Mouse (Mus musculus): Measurements from ENCODE around the gene Dmpk. TPM values are rescaled to one million over a fixed set of nuclear protein-coding genes. Genes with fewer than 3 reads are reported as not detected.
"Not testable (repeated sequence)": the region's sequence is repeated elsewhere in the genome, so short reads cannot be mapped to it uniquely, and the experiment has no call there.

Gene Dmpk
- polyA plus RNA-seq, 1 experiment from 2014 or later, result 9.1 TPM

DNA sequence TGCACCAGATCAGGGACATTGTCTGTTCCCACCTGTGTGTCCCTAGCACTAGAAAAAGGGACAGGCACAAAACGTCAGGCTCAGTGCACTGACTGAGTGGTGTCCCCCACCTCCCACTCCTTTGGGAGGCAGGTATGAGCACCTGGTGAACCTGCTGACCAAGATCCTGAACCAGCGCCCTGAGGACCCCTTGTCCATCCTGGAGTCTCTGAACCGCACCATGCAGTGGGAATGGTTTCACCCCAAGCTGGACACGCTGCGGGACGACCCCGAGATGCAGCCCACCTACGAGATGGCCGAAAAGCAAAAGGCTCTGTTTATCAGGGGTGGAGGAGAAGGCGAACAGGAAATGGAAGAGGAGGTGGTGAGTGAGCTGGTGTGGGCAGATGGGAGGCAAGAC, 26.2 kb upstream of the Dmpk start:
- WGBS, result 91% methylated on average over 10 of the region's 10 CpGs
- DNase-seq (ENCODE audit: extremely low spot score, low spot score), result no peak
- H3K36me3 ChIP-seq (replicated peaks), result peaks cover 36% of the 10 kb centered on the region
- H3K4me3 ChIP-seq, result no peak overlapping the region
- H3K4me1 ChIP-seq, result peaks cover 14% of the 10 kb centered on the region
- no peak overlapping the region for H3K27ac ChIP-seq
- no peaks in the 10 kb centered on the region for H3K27me3 ChIP-seq (ENCODE audit: poor library complexity, severe bottlenecking)
- no peaks in the 10 kb centered on the region; the same call in 1 of the 2 replicates for H3K9me3 ChIP-seq

DNA sequence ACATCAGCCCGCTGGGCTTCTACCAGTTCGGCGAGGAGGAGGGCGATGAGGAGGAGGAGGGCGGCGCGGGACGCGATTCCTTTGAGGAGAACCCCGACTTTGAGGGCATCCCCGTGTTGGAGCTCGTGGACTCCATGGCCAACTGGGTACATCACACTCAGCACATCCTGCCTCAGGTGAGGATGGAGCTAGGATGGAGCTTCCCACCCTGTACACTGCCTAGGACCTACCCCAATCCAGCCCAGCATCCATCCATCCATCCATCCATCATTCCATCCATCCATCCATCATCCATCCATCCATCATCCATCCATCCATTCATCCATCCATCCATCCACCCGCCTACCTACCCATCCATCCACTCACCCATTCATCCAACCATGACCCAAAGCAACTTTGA, 17.8 kb upstream of the Dmpk start:
- Histone ChIP-seq H3K4me1 (no peaks in the 10 kb centered on the region), H3K27me3 (ENCODE audit: poor library complexity, severe bottlenecking) (peaks cover 42% of the 10 kb centered on the region), H3K9me3 (peaks cover 3% of the 10 kb centered on the region; the same call in 1 of the 2 replicates), H3K36me3 (replicated peaks) (no peaks in the 10 kb centered on the region), H3K4me3 (peak overlapping the region; percentile 21; the same call in 1 of the 2 replicates), H3K27ac (no peak overlapping the region)
- 50% methylated on average over 13 of the region's 13 CpGs for WGBS
- DNase-seq (ENCODE audit: extremely low spot score, low spot score), result no peak

DNA sequence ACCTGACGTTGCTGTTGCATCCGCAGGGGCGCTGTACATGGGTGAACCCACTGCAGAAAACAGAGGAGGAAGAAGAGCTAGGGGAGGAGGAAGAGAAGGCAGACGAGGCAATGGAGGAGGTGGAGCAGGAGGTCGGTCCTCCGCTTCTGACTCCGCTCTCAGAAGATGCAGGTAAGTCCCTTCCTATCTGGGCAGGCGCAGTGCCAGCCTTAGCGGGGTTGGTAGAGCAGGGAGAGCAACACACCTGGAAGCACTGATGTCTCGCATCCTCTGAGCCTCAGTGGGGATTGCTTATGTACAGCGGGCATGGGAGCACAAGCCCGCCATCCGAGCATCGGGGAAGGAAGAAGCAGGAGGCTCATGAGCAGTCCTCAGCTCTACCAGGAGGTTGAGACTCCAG, 16.6 kb upstream of the Dmpk start:
- no peaks in the 10 kb centered on the region for H3K4me1 ChIP-seq
- no peaks in the 10 kb centered on the region for H3K36me3 ChIP-seq (replicated peaks)
- DNase-seq (ENCODE audit: extremely low spot score, low spot score), result no peak
- no peak overlapping the region for H3K4me3 ChIP-seq
- H3K9me3 ChIP-seq, result peaks cover 3% of the 10 kb centered on the region; the same call in 1 of the 2 replicates
- H3K27ac ChIP-seq, result no peak overlapping the region
- peaks cover 42% of the 10 kb centered on the region for H3K27me3 ChIP-seq (ENCODE audit: poor library complexity, severe bottlenecking)
- WGBS, result 45% methylated on average over 14 of the region's 14 CpGs

- Histone ChIP-seq H3K9me3 (peaks cover 3% of the 10 kb centered on the region; the same call in 1 of the 2 replicates), H3K4me3 (no peak overlapping the region), H3K4me1 (no peaks in the 10 kb centered on the region), H3K36me3 (replicated peaks) (no peaks in the 10 kb centered on the region), H3K27me3 (ENCODE audit: poor library complexity, severe bottlenecking) (peaks cover 42% of the 10 kb centered on the region), H3K27ac (no peak overlapping the region)
- DNase-seq (ENCODE audit: extremely low spot score, low spot score), result no peak
- 73% methylated on average over 14 of the region's 14 CpGs for WGBS
These were observed 15.7 kb upstream of the Dmpk start for GRCm38 (mm10) chr7:19067935-19068334.

DNA sequence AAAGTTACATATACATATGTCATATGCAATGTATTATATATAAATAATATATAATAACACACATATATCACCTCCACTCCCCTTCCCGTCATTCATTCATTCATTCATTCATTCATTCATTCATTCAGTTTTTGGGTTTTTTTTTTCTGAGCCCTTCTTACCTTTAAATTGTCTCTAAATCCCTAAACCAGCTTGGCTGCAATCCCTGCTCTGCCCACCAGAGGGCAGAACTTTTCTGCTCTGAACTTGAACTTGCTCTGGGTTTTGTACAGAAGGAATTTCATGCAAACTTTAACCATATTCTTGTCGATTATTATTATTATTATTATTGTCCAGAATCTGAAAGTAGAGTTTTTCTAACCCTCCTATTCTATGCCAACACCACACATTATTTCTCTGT, 14.9 kb upstream of the Dmpk start:
- Histone ChIP-seq H3K4me3 (no peak overlapping the region), H3K27ac (no peak overlapping the region), H3K27me3 (ENCODE audit: poor library complexity, severe bottlenecking) (peaks cover 42% of the 10 kb centered on the region), H3K4me1 (no peaks in the 10 kb centered on the region), H3K9me3 (peaks cover 3% of the 10 kb centered on the region; the same call in 1 of the 2 replicates), H3K36me3 (replicated peaks) (no peaks in the 10 kb centered on the region)
- peak; percentile 69 for DNase-seq (ENCODE audit: extremely low spot score, low spot score)
- 12% methylated on average over 2 of the region's 2 CpGs for WGBS

DNA sequence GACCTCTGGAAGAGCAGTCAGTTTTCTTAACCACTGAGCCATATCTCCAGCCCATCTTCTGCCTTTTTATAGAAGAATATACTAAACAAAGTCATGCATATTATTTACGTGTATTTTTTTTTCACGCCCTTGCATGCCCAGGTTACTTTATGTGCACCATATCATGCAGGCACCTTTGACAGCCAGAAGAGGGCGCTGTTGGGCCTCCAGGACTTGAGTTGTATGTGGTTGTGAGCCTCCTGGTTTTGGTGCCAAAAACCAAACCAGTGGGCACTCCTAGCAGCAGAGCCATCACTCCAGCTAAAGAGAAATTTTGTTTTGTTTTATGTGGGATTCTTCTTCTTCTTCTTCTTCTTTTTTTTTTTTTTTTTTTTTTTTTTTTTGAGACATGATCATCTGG, 14.1 kb upstream of the Dmpk start:
- H3K9me3 ChIP-seq, result peaks cover 3% of the 10 kb centered on the region; the same call in 1 of the 2 replicates
- no peaks in the 10 kb centered on the region for H3K4me1 ChIP-seq
- no peak overlapping the region for H3K4me3 ChIP-seq
- 44% methylated on average over 3 of the region's 3 CpGs for WGBS
- H3K27me3 ChIP-seq (ENCODE audit: poor library complexity, severe bottlenecking), result peaks cover 36% of the 10 kb centered on the region
- no peaks in the 10 kb centered on the region for H3K36me3 ChIP-seq (replicated peaks)
- no peak overlapping the region for H3K27ac ChIP-seq
- no peak for DNase-seq (ENCODE audit: extremely low spot score, low spot score)

DNA sequence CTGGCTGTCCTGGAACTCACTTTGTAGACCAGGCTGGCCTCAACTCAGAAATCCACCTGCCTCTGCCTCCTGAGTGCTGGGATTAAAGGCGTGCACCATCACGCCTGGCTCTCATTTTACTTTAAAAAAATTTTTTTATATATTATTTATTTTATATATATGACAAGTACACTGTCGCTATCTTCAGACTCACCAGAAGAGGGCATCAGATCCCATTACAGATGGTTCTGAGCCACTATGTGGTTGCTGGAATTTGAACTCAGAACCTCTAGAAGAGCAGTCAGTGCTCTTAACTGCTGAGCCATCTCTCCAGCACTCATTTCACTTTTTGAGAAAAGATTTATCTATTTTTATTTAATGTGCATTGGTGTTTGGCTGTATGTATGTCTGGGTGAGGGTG, 12.6 kb upstream of the Dmpk start:
- not testable (repeated sequence) for DNase-seq (ENCODE audit: extremely low spot score, low spot score); H3K27ac ChIP-seq; H3K4me1 ChIP-seq; H3K9me3 ChIP-seq; H3K4me3 ChIP-seq; H3K36me3 ChIP-seq (replicated peaks)
- H3K27me3 ChIP-seq (ENCODE audit: poor library complexity, severe bottlenecking), result peaks cover 21% of the 10 kb centered on the region
- 62% methylated on average over 3 of the region's 3 CpGs for WGBS

GRCm38 (mm10) chr7:19073504-19073903, 10.1 kb upstream of the Dmpk start:
- no peak overlapping the region for H3K27ac ChIP-seq

GRCm38 (mm10) chr7:19074494-19074893, 9.2 kb upstream of the Dmpk start:
- H3K9me3 ChIP-seq, result no peaks in the 10 kb centered on the region
- H3K4me3 ChIP-seq, result no peak overlapping the region
- WGBS, result 93% methylated on average over 6 of the region's 6 CpGs
- H3K27me3 ChIP-seq (ENCODE audit: poor library complexity, severe bottlenecking), result no peaks in the 10 kb centered on the region
- H3K36me3 ChIP-seq (replicated peaks), result peaks cover 21% of the 10 kb centered on the region
- peaks cover 22% of the 10 kb centered on the region for H3K4me1 ChIP-seq
- H3K27ac ChIP-seq, result no peak overlapping the region
- DNase-seq (ENCODE audit: extremely low spot score, low spot score), result no peak

More at GRCm38 (mm10) chr7:19073504-19073903, 10.1 kb upstream of the Dmpk start:
- Histone ChIP-seq H3K4me3 (no peak overlapping the region), H3K27me3 (ENCODE audit: poor library complexity, severe bottlenecking) (no peaks in the 10 kb centered on the region), H3K36me3 (replicated peaks) (peaks cover 11% of the 10 kb centered on the region), H3K4me1 (peaks cover 22% of the 10 kb centered on the region), H3K9me3 (no peaks in the 10 kb centered on the region)
- WGBS, result 80% methylated on average over 9 of the region's 9 CpGs
- DNase-seq (ENCODE audit: extremely low spot score, low spot score), result no peak

GRCm38 (mm10) chr7:19075231-19075630, 8.4 kb upstream of the Dmpk start:
- Histone ChIP-seq H3K9me3 (no peaks in the 10 kb centered on the region), H3K27ac (peak overlapping the region; percentile 94), H3K27me3 (ENCODE audit: poor library complexity, severe bottlenecking) (no peaks in the 10 kb centered on the region), H3K4me3 (peak overlapping the region; percentile 99), H3K4me1 (peaks cover 22% of the 10 kb centered on the region), H3K36me3 (replicated peaks) (peaks cover 28% of the 10 kb centered on the region)
- no peak for DNase-seq (ENCODE audit: extremely low spot score, low spot score)
- WGBS, result 65% methylated on average over 5 of the region's 5 CpGs

- DNase-seq (ENCODE audit: extremely low spot score, low spot score), result peak; percentile 99
- Histone ChIP-seq H3K4me1 (peaks cover 22% of the 10 kb centered on the region), H3K27me3 (ENCODE audit: poor library complexity, severe bottlenecking) (no peaks in the 10 kb centered on the region), H3K36me3 (replicated peaks) (peaks cover 35% of the 10 kb centered on the region), H3K4me3 (peak within 1 kb of the TSS; percentile 99), H3K9me3 (no peaks in the 10 kb centered on the region), H3K27ac (peak within 1 kb of the TSS; percentile 94)
- 2% methylated on average over 90 of the region's 91 CpGs for WGBS
These were observed 7.7 kb upstream of the Dmpk start, which contains the start of gene Dmwd for GRCm38 (mm10) chr7:19075723-19076585. Dmwd (plus strand) TSS chr7:19076227.

DNA sequence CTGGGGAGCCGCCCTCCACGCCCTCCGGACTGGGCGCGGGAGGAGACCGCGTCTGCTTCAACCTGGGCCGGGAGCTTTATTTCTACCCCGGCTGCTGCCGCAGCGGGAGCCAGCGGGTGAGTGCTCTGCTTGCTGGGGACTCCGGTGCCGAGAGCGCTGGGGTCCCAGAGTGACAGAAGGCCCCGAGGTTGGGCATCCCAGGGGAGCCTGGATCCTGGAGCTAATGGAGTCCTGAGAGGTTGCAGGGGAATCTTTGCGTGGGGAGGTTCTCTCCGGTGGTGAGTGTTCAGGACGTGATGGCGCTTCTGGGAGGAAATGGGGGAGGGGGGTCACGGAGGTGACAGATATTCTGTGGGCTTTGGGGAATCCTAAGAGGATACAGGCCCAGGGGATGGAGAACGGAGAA, 7.1 kb upstream of the Dmpk start:
- WGBS, result under 1% methylated on average over 22 of the region's 22 CpGs
- Histone ChIP-seq H3K36me3 (replicated peaks) (peaks cover 42% of the 10 kb centered on the region), H3K4me1 (peaks cover 24% of the 10 kb centered on the region), H3K4me3 (peak overlapping the region; percentile 99), H3K27ac (peak overlapping the region; percentile 94), H3K9me3 (no peaks in the 10 kb centered on the region), H3K27me3 (ENCODE audit: poor library complexity, severe bottlenecking) (no peaks in the 10 kb centered on the region)
- peak; percentile 23 for DNase-seq (ENCODE audit: extremely low spot score, low spot score)

GRCm38 (mm10) chr7:19077761-19078160, 5.9 kb upstream of the Dmpk start:
- peak; percentile 13 for DNase-seq (ENCODE audit: extremely low spot score, low spot score)
- no peaks in the 10 kb centered on the region for H3K9me3 ChIP-seq
- WGBS, result 85% methylated on average over 14 of the region's 14 CpGs
- peaks cover 36% of the 10 kb centered on the region for H3K4me1 ChIP-seq
- peaks cover 54% of the 10 kb centered on the region for H3K36me3 ChIP-seq (replicated peaks)
- H3K27me3 ChIP-seq (ENCODE audit: poor library complexity, severe bottlenecking), result no peaks in the 10 kb centered on the region
- peak overlapping the region; percentile 99 for H3K4me3 ChIP-seq
- H3K27ac ChIP-seq, result no peak overlapping the region; the same call in 1 of the 2 replicates
